Mouse (Mus musculus) midbrain, postnatal 0 days (tissue): ENCODE results near the gene Chd9. TPM values are rescaled to one million over a fixed set of nuclear protein-coding genes. Genes with fewer than 3 reads are reported as not detected.
"Not testable (repeated sequence)": the region's sequence is repeated elsewhere in the genome, so short reads cannot be mapped to it uniquely, and the experiment has no call there.

ENCODE experiments used
- ATAC-seq: fragments of 200-750 bp; cut with Nextera tagmentation; 2 replicates; pipeline ENCODE4 v1.8.0; 2017; ENCODE audit warnings: moderate number of reproducible peaks, mild to moderate bottlenecking, moderate TSS enrichment, moderate library complexity; ENCODE audit not compliant: low FRiP score
- DNase-seq: peaks from one replicate; pipeline ENCODE4 v3.0.0-alpha.2; 2015; ENCODE audit warnings: low spot score
- H3K27ac ChIP-seq: fragments of 300-500 bp; sonication (generic); 2 replicates; pipeline ENCODE4 v1.5.1; 2014; ENCODE audit warnings: low read depth, mild to moderate bottlenecking, low read length, mixed read lengths
- H3K27me3 ChIP-seq: fragments of 300-500 bp; sonication (generic); 2 replicates; pipeline ENCODE4 v1.6.1; 2014; ENCODE audit warnings: low read length, control low read depth, mixed read lengths; ENCODE audit not compliant: insufficient read depth
- H3K36me3 ChIP-seq: fragments of 300-500 bp; sonication (generic); 2 replicates; pipeline ENCODE4 v1.6.1; 2014; ENCODE audit warnings: low read length, control low read depth, mixed read lengths; ENCODE audit not compliant: insufficient read depth
- H3K4me1 ChIP-seq: fragments of 300-500 bp; sonication (generic); 2 replicates; pipeline ENCODE4 v1.6.1; 2014; ENCODE audit warnings: mild to moderate bottlenecking, control low read depth, antibody characterized with exemption, low read length, mixed read lengths; ENCODE audit not compliant: insufficient read depth
- H3K4me2 ChIP-seq: fragments of 300-500 bp; sonication (generic); 2 replicates; pipeline ENCODE4 v1.6.1; 2014; ENCODE audit warnings: low read depth, mild to moderate bottlenecking, low read length, mixed read lengths; ENCODE audit not compliant: poor library complexity, severe bottlenecking
- H3K4me3 ChIP-seq: fragments of 300-500 bp; sonication (generic); 2 replicates; pipeline ENCODE4 v1.5.1; 2014; ENCODE audit warnings: low read depth, mild to moderate bottlenecking, low read length, moderate library complexity
- H3K9ac ChIP-seq: fragments of 300-500 bp; sonication (generic); replicated peaks from 2 replicates; pipeline ENCODE4 v1.6.1; 2014; ENCODE audit warnings: mild to moderate bottlenecking, low read length, moderate library complexity, mixed read lengths; ENCODE audit not compliant: poor library complexity, severe bottlenecking
- H3K9me3 ChIP-seq: fragments of 300-500 bp; sonication (generic); 2 replicates; pipeline ENCODE4 v1.6.1; 2016; ENCODE audit warnings: low read length, control low read depth
- CTCF ChIP-seq: IDR thresholded peaks from 2 replicates; pipeline ENCODE4 v1.5.1; 2016; ENCODE audit warnings: antibody characterized with exemption, mild to moderate bottlenecking
- WGBS: fragments of 180-500 bp; shearing (Covaris S2); extraction: QIAGEN DNeasy Blood & Tissue Kit; methylation state at CpG from one replicate; pipeline ENCODE4 v1.1.7; 2014; 5-methylcytosine and 5-hydroxymethylcytosine counted together
- polyA plus RNA-seq: library from polyadenylated mRNA; unstranded; fragments of >200 nt; fragmentation: Nextera tagmentation; extraction: Ambion mirVana; gene quantifications from 2 replicates; pipeline ENCODE4 v1.2.1, GENCODE M21; 2015
- total RNA-seq: library from RNA; depleted of rRNA; stranded (reverse); fragments of >200 nt; gene quantifications from 2 replicates; pipeline ENCODE4 v1.2.3, GENCODE M21; 2014

Gene Chd9
- total and polyA plus RNA-seq, 2 experiments from 2014 or later, result 78.5 to 97.4 TPM

GRCm38 (mm10) chr8:90923158-90923905 is 95.2 kb downstream of the Chd9 start:
- H3K36me3 ChIP-seq, result no peaks in the 10 kb centered on the region
- no peak overlapping the region for H3K27ac ChIP-seq
- H3K4me1 ChIP-seq, result no peaks in the 10 kb centered on the region
- no peak overlapping the region for H3K4me2 ChIP-seq
- H3K27me3 ChIP-seq, result no peaks in the 10 kb centered on the region
- H3K9ac ChIP-seq, result no peak overlapping the region
- H3K9me3 ChIP-seq, result no peaks in the 10 kb centered on the region
- 80% methylated on average over 3 of the region's 3 CpGs for WGBS
- no peak for TF ChIP-seq CTCF
- DNase-seq, result no peak
- ATAC-seq, result no peak
- no peak overlapping the region for H3K4me3 ChIP-seq

- Histone ChIP-seq H3K9ac (no peak overlapping the region), H3K36me3 (peaks cover 9% of the 10 kb centered on the region; the same call in 1 of the 2 replicates), H3K4me2 (no peak overlapping the region), H3K27ac (no peak overlapping the region), H3K4me1 (no peaks in the 10 kb centered on the region), H3K27me3 (no peaks in the 10 kb centered on the region), H3K9me3 (no peaks in the 10 kb centered on the region), H3K4me3 (no peak overlapping the region)
- ATAC-seq (no peak), DNase-seq (no peak)
- TF ChIP-seq CTCF, result no peak
- 78% methylated on average over 1 of the region's 1 CpGs for WGBS
Observed at GRCm38 (mm10) chr8:90928412-90928811, 100.3 kb downstream of the Chd9 start.

DNA sequence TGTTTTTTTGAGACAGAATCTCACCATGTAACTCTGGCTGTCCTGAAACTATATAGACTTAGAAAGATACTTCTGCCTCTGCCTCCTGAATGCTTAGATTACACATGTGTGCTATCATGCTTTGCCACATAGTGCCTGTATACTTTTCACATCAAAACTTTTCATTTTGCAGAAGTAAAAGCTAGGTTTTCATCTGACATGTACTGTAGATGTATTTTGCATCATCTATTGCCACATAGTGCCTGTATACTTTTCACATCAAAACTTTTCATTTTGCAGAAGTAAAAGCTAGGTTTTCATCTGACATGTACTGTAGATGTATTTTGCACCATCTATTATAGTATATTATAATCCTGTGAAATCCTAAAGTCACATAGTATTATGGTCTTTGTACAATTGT is 102.0 kb downstream of the Chd9 start:
- ATAC-seq, H3K4me1 ChIP-seq, H3K9ac ChIP-seq, H3K27me3 ChIP-seq, H3K4me2 ChIP-seq, H3K9me3 ChIP-seq, H3K27ac ChIP-seq, DNase-seq, H3K4me3 ChIP-seq: not testable (repeated sequence)
- H3K36me3 ChIP-seq, result peaks cover 14% of the 10 kb centered on the region; the same call in 1 of the 2 replicates

- Histone ChIP-seq H3K4me3 (no peak overlapping the region), H3K9me3 (no peaks in the 10 kb centered on the region), H3K27ac (no peak overlapping the region), H3K4me2 (no peak overlapping the region), H3K36me3 (peaks cover 19% of the 10 kb centered on the region; the same call in 1 of the 2 replicates), H3K9ac (no peak overlapping the region), H3K4me1 (no peaks in the 10 kb centered on the region), H3K27me3 (no peaks in the 10 kb centered on the region)
- DNase-seq, result no peak
- no peak for TF ChIP-seq CTCF
- 74% methylated on average over 11 of the region's 11 CpGs for WGBS
- no peak for ATAC-seq
Observed at GRCm38 (mm10) chr8:90932934-90933333, 104.8 kb downstream of the Chd9 start.

- Histone ChIP-seq H3K27me3 (no peaks in the 10 kb centered on the region), H3K9ac (no peak overlapping the region), H3K9me3 (no peaks in the 10 kb centered on the region), H3K4me1 (no peaks in the 10 kb centered on the region), H3K27ac (no peak overlapping the region), H3K36me3 (peaks cover 19% of the 10 kb centered on the region; the same call in 1 of the 2 replicates), H3K4me2 (no peak overlapping the region), H3K4me3 (no peak overlapping the region)
- ATAC-seq (no peak), DNase-seq (peak; percentile 19)
- no peak for TF ChIP-seq CTCF
- WGBS, result 97% methylated on average over 1 of the region's 1 CpGs
Observed at GRCm38 (mm10) chr8:90934786-90935185, 106.6 kb downstream of the Chd9 start.

GRCm38 (mm10) chr8:90936840-90937239 is 108.7 kb downstream of the Chd9 start:
- Histone ChIP-seq H3K4me3 (no peak overlapping the region), H3K4me1 (no peaks in the 10 kb centered on the region), H3K27me3 (no peaks in the 10 kb centered on the region), H3K9me3 (no peaks in the 10 kb centered on the region), H3K4me2 (no peak overlapping the region), H3K36me3 (peaks cover 21% of the 10 kb centered on the region; the same call in 1 of the 2 replicates), H3K9ac (no peak overlapping the region), H3K27ac (no peak overlapping the region)
- DNase-seq (no peak), ATAC-seq (no peak)
- peak; percentile 57 for TF ChIP-seq CTCF
- 46% methylated on average over 1 of the region's 1 CpGs for WGBS
